Mouse (Mus musculus) adrenal gland, adult 2 months (tissue): Measurements from ENCODE around the gene Nfyb. TPM values are rescaled to one million over a fixed set of nuclear protein-coding genes. Genes with fewer than 3 reads are reported as not detected.

ENCODE experiments used
- DNase-seq: peaks from one replicate; pipeline ENCODE4 v3.0.0; 2021
- long read RNA-seq: library from polyadenylated mRNA; stranded (forward); transcript quantifications from one replicate; pipeline ENCODE4 v2.0.0, GENCODE M21; 2021
- polyA plus RNA-seq: library from polyadenylated mRNA; depleted of rRNA; stranded (reverse); fragments of >200 nt; gene quantifications from 2 replicates; pipeline ENCODE4 v1.2.3, GENCODE M21; 2012; rRNA removed
- total RNA-seq, 2 experiments: library from RNA; stranded (reverse); gene quantifications; 2 replicates each; pipeline ENCODE4 v1.2.3; 2021

Gene Nfyb
- total RNA-seq (10 to 100 TPM; 15.2 to 19.8 TPM), polyA plus RNA-seq (1.9 and 5.1 TPM in 2 replicates)
- long read RNA-seq, transcript Nfyb-204 (8 exons, 2,554 nt): major isoform, 11 of 16 reads
- long read RNA-seq, partial matches to known transcripts: 0 of 16 reads
- long read RNA-seq, other reads (novel, unspliced or antisense): 5 of 16 reads

DNA sequence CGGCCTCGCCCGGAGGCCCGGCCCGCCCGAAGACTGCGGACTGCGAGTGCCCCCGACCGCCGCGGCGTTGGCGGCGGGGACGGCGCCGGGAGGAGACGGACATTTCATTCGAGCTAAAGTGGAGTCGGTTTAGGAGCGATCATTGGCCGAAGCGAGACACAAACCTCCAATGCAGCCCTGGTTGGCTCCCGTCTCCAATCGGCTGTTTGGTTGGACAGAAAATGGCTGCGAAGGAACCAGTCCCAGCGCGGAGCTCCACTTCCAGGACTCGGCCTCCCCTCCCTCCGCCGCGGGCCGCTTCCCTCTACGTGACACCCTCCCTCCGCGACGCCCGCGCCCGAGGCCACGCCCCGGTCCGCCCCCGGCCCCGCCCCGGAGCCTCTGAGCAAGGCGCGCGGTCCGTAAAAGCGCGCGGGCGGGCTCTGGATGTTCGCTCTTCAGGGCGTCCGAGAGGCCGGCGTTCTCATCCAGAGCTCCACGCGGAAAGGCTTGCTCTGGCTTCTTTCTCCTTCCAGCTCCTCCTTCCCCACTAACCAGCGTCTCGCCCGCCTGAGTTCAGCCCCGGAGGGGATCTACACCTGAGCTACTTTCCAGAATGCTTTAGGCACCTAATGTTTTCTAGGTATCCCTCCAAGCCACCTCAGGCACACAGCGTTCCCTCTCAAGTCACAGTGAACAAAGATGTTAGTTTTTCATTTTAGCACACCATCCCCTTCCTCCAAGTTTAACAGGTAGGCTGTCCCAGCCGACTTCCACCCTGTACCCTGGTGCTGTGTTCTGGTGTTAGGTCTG is at the start of gene Nfyb:
Gene Nfyb (minus strand): TSS at position 305 of the 792 bp plus-strand sequence.
- DNase-seq: peak; percentile 98

DNA sequence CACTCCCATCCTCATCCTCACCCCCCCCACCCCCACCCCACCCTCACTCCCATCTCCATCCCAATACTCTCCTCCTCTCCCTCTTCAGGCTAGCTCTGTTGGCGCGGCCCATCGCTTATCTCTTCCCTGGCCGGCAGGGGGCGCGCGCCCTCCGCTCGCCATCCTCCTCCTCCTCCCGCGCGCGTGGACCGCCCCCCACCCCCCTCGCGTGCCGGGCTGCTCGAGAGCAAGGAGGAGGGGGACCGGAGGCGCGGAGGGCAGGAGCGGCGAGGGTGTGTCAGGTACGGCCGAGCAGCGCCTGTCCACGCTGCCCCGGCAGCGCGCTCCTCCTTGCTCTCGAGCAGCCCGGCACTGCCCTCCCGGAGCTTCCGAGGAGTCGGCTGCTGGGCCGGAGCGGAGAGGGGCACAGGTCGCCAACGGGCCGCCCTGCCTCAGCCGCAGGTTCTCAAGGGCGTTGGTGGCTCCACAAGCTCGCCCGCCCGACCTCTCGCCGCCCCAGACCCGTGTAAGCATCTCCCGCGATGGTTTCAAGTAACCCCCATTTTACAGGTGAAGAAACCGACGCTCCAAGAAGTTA is 48.0 kb upstream of the Nfyb start:
- DNase-seq: peak; percentile 83

DNA sequence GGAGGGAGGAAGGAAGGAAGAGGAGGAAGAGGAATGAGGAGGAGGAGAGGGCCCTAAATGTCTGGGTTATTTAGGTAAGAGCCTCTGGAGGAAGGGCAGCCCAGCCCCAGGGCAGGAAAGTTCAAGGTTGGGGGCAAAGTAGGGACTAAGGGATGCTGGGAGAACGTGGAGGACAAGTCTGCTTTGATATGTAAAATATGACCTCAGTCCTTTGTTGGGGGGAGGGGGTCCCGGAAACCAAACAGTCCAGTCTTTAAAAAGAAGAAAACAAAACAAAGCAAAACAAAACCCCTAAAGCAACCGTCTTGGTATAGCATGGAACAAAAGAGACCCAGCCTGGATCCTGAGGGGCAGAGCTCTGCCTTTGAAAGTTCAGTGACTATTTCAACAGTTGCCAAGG is 45.4 kb upstream of the Nfyb start:
- DNase-seq: peak; percentile 27

DNA sequence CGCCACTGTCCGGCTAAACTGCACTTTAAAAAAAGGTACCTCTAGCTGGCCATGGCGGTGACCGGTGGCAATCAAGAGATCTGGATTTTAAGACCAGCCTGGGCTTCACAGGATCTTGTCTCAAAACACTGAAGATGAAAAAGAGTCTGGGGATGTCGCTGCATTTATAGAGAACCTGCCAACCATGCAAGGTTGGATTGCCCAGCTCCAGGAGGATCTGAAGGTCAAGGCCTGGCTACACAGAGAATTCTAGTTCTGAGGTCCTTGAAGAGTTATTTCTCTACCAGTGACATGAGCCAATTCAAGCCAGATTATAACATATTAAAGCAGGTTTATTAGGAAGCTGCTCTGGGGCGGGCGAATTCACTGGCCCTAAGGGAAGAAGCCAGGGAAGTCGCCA is 44.9 kb upstream of the Nfyb start:
- DNase-seq: peak; percentile 52

DNA sequence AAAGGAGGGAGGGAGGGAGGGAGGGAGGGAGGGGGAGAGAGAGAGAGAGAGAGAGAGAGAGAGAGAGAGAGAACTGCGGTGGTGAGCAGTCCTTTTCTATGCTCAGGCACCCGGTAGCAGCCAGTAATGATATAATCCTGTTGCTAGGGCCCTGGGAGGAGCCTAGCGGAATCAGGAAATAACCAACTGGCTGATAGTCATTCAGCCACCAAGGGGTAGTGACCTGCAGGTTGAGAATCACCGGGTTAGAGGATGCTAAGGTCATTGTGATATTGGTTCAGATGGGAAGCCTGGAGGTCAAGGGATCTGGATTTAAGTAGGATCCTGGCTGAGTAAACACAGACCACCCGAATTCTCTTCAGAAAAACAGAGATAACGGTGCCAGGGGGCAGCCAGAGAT is 44.2 kb upstream of the Nfyb start:
- DNase-seq: peak; percentile 23

DNA sequence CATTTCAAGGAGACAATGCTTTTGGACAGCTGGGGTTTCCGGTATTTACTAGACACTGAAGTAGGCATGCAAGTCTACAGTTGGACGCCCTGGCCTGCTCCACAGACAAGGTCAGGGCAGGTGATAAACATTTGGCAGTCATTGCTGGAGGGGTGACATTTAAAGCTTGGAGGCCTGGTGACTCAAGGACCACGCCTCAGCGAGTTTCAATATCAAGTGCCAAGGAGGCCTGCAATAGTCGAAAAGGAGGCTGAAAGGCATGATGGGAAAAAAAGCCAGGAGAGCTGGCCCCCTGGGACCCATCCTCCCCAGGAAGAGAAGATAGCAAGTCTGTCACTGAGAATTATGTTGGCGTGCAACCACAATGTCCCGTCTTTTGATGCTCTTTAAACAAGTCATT is 43.3 kb upstream of the Nfyb start:
- DNase-seq: peak; percentile 80

DNA sequence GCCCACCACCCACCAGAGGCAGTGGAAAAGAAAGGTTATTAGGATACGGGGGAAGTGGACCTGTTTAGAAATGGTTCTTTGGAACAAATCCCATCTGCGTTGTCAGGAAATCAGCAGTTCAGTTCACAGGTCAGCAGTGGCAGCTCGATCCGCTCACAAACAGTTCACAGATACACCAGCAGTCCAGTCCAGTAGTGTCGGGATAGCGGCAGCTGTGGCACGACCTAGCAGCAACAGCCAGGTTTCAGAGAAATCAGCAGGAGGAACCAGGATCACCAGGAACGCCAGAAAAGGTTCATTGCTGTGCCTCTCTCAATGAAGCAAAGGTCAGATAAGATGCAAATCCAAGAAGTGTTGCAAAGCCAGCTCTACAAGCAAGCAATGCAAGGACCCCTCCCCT is 42.5 kb upstream of the Nfyb start:
- no peak for DNase-seq

DNA sequence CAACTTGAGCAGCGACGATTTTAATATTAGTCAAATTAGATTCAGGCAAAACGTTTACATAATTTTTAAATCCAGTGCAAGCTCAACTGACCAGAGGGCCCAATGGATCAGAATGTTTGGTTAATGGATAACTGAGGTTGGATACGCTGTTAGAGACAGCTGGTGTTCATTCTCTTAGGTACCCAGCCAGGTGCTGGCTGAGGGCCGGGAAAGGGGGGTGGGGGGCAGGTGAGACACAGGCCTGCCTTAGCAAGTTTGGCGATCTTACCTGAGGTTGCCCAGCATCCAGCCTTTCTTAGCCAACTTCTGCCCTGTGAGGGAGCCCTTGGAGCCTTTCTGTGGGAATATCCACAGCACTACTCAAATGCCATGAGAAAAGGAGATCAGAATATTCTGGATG is 41.2 kb upstream of the Nfyb start:
- DNase-seq: no peak

DNA sequence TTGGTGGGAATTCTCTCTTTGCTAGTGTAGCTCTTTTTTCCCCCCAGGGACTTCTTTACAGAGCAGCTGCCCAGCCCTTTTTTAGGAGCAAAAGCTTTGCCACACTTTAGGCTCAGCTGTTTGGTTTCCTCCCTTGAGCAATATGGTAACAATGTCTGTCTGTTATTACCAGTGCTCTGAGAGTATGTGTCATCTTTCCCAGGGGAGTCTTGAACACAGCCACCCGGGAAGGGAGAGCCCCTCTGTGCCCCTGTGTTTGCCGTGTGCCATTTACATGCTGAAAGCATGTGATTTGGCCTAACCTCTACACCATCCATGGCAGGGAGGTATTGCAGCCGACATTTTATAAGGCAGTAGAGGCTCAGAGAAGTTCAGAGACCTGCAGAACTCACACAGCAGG is 40.5 kb upstream of the Nfyb start:
- DNase-seq: no peak

DNA sequence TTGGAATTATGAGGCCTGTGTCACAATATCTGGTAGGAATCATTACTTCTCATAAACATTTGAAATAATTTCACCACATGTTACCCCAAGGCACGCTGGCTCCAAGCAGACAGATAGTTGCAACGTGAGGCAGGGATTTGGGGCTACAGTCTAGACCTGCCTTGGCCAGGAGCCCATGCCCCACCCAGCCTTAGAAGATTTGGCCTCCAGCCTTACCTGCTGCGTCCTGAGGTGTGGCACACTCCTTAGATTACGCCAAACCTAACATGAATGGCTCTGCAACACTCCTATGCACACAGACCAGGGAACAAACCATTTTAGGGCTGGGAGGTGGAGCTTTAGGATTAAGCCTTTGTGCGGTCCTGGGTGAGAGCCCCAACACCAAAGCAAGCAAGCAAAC is 36.1 kb upstream of the Nfyb start:
- no peak for DNase-seq

DNA sequence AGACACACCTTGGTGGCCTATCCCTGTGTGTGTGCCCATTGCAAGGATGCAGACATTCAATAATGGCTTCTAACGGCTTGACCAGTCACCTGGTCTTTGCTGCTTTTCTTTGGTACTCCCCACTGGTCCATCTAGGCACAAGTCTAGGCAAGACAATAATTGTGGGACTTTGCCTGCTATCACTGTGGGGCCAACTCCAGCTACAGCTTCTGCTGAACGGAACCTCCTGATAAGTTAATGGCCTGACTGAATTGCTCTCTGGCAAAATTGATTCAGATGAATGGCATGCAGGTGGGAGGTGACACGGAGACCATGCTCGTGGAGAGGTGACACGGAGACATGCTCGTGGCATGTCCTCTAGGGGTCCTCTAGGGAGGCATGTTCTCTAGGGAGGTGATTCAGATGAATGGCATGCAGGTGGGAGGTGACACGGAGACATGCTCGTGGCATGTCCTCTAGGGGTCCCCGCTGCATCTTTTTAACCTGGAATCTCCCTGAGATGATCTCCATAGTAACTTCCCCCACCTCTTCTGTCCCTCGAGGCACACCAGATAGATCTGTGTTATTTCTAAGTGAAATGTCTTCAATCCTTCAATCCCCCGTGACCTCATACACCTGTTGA is 34.5 kb upstream of the Nfyb start:
- DNase-seq: no peak

DNA sequence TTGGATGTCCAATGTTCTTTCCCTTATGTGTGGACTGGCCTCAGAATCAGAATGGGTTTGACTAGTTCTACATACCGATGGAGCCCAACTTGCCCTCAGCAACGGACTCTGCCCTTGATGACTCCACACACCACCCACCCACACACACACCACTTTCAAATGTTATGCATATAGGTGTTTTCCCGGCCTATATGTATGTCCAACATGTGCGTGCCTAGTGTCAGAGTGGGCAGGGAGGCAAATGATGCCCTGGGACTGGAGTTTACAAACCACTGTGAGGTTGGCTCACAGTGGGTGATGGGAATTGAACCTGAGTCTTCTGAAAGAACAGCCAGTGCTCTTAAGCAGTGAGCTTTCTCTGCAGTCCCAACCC is 33.2 kb upstream of the Nfyb start:
- DNase-seq: no peak

DNA sequence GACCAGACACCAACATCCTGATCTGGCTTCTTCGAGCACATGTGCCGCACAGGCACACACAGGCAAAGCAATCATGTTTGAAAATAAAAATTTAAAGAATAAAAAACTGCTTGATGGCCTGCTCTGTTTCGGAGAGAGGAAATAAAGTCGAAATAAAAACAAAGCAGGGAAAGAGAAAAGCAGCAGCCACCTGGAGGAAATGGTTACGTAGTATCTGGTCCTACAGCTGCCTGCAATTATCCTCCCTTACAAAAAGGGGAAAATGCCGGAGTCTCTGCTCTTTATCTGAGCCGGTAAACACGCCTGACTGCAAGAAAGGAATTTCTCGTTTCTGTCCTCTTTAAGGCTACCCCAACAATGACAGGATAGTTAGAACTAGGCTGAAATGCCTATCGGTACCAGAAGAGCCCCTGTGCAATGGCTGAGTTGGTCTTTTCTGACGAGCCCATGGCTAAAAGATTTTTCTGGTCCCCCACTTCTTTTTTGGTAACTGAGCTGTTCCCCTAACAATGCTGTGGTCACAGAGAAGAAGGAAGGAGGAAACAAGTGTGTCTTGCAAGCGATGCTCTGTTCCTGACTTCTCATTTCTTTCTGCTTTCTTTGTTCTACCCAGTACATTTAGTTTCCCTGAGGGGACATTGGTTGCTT is 32.7 kb upstream of the Nfyb start:
- no peak for DNase-seq

DNA sequence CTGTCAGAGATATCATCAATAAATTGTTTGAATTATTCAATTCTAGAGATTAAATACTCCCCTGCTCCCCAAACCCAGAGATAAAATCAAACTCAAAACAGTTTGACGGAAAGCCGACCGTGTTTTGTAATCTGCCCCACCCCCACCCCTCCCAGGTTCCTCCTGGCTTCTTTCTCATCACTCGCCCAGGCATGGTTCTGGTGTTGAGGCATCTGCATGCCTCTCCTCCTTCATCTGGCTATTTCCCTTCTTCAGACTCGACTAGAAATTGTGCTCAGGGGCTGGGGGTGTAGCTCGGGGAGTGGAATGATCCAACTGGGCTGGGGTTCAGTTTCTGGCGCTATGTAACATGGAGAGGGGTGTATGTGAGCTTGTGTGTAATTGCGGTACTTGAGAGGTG is 31.8 kb upstream of the Nfyb start:
- no peak for DNase-seq

DNA sequence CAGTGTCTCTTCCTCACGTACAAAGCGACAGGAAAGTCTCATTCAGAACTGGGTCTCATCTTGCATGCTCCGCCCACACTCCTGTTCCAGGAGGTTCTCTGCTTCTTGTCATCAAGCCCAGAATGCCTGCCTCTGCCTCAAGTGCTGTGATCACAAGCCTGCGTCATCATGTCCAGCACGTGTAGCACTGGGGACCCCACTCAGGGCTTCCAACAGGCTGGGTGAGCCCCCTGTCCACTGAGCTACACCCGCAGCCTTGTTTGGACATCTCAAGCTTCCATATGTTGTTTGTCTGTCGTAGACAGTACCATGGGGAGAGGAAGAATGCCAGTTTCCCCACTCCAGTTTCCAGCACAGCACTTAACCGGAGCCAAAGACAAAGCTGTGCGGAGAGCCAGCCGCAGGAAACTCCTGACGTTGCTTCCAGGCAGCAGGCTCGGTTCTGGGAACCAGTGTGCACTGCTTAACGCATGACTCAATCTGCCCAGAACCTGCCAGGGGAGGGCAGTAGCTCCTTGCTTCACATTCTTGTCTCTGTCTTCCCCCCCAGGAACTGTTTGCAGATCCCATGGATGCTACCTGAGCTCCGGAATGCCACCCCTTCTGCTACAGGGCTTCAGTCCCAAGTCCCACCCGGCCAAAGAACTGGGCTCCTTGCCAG is 31.3 kb upstream of the Nfyb start:
- DNase-seq: peak; percentile 80

DNA sequence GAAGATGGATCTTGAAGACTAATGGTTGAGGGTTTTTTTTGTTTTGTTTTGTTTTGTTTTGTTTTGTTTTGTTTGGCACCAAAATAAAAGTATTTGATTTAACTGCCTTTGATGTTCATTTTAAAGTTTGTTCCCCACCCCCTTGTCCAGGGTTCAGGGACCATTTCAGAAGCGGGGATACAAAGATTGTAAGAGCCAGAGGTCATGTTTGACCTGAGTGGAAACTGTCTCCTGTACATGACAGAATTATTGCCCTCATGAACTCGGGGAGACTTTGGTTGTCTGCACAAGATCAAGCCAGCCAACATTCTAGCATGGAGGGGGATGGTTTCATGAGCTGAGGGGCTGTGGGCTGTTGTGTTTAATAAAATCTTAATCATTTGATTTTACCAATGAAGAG is 28.4 kb upstream of the Nfyb start:
- no peak for DNase-seq

DNA sequence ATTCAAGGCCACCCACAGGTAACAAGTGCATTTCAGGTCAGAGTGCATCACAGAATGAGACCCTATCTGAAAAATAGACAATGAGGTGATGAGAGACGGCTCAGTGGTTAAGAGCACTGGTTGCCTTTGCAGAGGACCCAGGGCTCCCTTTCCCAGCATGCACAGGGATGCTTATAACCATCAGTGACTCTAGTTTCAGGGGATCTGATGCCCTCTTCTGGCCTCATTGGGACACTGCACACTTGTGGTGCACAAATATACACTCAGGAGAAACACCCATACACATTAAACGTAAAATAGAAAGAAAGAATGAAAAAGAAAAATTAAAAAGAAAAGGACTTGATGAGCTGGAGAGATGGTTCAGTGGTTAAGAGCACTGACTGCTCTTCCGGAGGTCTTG is 27.8 kb upstream of the Nfyb start:
- DNase-seq: no peak

DNA sequence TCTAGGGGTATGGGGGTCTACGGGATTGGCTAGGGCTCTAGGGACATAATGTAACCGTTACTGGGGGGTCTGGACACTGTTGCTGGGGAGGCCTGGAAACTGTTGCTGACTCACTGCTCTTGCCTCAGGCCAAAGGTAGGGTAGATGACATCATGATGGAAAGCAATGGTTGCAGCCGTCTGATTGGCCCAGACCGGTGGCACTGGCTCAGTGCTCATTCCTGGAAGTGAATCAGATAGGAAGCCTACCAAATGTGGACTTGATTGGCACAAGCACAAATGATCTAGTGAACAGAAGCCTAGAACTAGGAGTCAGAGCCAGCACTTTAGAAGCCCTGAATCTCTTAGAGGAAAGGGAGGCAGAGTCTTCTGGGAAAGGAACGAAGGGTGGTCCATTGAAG is 26.6 kb upstream of the Nfyb start:
- DNase-seq: no peak

DNA sequence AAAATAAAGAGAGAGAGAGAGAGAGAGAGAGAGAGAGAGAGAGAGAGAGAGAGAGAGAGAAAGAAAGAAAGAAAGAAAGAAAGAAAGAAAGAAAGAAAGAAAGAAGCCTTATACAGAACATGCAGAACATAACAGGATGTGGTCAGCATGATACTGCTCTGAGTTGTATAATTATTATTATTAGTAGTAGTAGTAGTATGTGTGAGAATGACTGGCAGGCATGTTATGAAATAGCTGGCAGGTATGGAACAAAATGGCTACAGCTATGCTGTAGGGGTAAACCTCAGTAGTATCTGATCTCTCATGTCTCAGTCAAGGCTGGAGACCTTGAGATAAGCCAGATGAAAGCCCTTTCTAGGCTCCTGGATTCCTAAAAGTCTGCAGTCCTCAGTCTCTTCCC is 25.2 kb upstream of the Nfyb start:
- DNase-seq: no peak

DNA sequence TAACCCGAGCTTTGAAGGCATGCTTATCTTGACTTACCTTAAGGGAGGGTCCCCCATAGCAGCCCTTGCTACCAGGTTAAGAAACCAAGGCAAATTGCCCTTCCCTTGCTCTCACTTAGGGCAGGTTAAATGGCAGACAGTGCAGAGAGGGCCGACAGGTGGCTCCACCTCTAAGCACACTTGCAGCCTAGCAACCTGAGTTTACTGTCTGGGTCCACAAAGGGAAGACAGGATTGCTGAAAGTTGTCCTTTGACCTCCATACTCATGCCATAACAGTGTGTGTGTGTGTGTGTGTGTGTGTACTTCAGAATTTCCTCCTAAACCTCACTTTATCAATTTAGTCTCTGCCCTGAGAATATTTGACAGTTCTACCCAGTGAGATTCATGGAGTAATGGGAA is 18.5 kb upstream of the Nfyb start:
- no peak for DNase-seq

DNA sequence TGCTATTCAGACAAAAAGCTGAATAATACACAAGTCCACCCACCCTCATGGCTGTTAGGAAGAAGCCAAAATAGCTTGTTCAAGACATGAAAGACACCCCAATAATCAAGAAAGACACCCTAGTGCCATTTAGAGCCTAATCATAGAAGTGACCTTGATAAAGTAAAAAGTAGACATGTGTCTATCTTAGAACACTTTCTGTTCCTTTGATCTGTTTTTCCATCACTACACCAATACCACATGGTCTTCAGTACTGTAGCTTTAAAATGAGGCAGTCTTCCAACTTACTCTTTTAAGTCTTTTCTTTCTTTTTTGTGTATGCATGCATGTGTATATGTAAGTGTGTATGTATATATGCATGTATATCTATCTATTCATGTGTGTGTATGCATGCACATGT is 16.9 kb upstream of the Nfyb start:
- no peak for DNase-seq

DNA sequence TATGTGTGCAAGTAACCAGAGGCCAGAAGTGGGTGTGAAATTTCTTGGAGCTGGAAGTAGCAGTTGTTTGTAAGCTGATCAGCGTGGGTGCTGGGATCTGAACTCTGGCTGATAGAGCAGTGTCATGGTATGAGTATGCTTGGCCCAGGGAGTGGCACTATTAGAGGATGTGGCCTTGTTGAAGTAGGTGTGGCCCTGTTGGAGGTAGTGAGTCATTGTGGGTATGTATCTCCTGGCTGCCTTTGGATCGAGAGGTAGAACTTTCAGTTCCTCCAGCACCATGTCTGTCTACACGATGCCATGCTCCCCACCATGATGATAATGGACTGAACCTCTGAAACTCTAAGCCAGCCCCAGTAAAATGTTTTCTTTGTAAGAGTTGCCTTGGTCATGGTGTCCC is 16.4 kb upstream of the Nfyb start:
- DNase-seq: no peak
